Mouse (Mus musculus): ENCODE measurements around the gene 2310003L06Rik.

GRCm38 (mm10) chr5:88005241-88005640 is 36.0 kb downstream of the 2310003L06Rik start:
- TF ChIP-seq POLR2A (IDR thresholded peaks at IDR 0.05; ENCODE audit: insufficient read depth, low read depth, low read length) (no peak), CTCF (IDR thresholded peaks at IDR 0.05; ENCODE audit: insufficient read depth, low read depth, low read length) (no peak)

Measured in olfactory bulb, adult 2 months (tissue).